Mouse (Mus musculus) midbrain, embryonic 10.5 days (tissue): Measurements from ENCODE around the gene Aire. TPM values are rescaled to one million over a fixed set of nuclear protein-coding genes. Genes with fewer than 3 reads are reported as not detected.

Experiments used
- DNase-seq: peaks from one replicate; pipeline ENCODE4 v3.0.0-alpha.2; 2017; ENCODE audit warnings: low spot score
- H3K27ac ChIP-seq: fragments of 300-500 bp; sonication (generic); replicated peaks from 2 replicates; pipeline ENCODE4 v1.5.1; 2016; ENCODE audit warnings: mild to moderate bottlenecking
- H3K27me3 ChIP-seq: fragments of 300-500 bp; sonication (generic); 2 replicates; pipeline ENCODE4 v1.6.1; 2016; ENCODE audit warnings: low read depth, mild to moderate bottlenecking; ENCODE audit not compliant: poor library complexity, severe bottlenecking
- H3K36me3 ChIP-seq: fragments of 300-500 bp; sonication (generic); 2 replicates; pipeline ENCODE4 v1.6.1; 2016; ENCODE audit warnings: mild to moderate bottlenecking, moderate library complexity
- H3K4me1 ChIP-seq: fragments of 300-500 bp; sonication (generic); 2 replicates; pipeline ENCODE4 v1.6.1; 2016
- H3K4me3 ChIP-seq: fragments of 300-500 bp; sonication (generic); 2 replicates; pipeline ENCODE4 v1.5.1; 2016; ENCODE audit warnings: mild to moderate bottlenecking, moderate library complexity
- H3K9me3 ChIP-seq: fragments of 300-500 bp; sonication (generic); replicated peaks from 2 replicates; pipeline ENCODE4 v1.6.1; 2016; ENCODE audit warnings: mild to moderate bottlenecking
- WGBS: fragments of 180-500 bp; shearing (Covaris S2); methylation state at CpG from one replicate; pipeline ENCODE4 v1.1.7; 2016; 5-methylcytosine and 5-hydroxymethylcytosine counted together
- polyA plus RNA-seq: library from polyadenylated mRNA; unstranded; fragments of >200 nt; fragmentation: Nextera tagmentation; extraction: Ambion mirVana; gene quantifications from 2 replicates; pipeline ENCODE4 v1.2.1, GENCODE M21; 2016

Gene Aire
- polyA plus RNA-seq, 1 experiment from 2014 or later, result 0.12 TPM

DNA sequence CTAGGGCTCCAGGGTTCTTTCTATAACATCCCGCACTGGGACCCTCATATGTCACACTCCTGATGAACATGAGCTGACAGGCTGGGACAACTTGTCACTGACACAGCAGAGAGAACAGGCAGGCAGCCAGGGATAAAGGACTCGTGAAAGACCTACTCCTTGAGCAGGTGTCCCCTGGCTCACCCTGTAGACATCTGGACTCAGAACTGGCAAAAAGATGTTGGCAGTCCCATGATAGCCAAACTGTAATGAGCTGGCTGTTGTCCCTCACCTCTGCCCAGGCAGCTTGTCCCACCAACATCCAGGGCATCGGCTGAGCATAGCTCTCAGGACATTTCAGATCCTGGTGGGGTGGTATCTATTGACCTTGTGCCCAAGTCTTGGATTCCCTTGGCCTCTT lies 47.8 kb downstream of the Aire start:
- no peaks in the 10 kb centered on the region for H3K27me3 ChIP-seq
- no peaks in the 10 kb centered on the region for H3K4me1 ChIP-seq
- H3K9me3 ChIP-seq, result no peaks in the 10 kb centered on the region
- 92% methylated on average over 3 of the region's 3 CpGs for WGBS
- H3K36me3 ChIP-seq, result peaks cover 98% of the 10 kb centered on the region
- H3K27ac ChIP-seq, result no peak overlapping the region
- no peak overlapping the region for H3K4me3 ChIP-seq
- no peak for DNase-seq

DNA sequence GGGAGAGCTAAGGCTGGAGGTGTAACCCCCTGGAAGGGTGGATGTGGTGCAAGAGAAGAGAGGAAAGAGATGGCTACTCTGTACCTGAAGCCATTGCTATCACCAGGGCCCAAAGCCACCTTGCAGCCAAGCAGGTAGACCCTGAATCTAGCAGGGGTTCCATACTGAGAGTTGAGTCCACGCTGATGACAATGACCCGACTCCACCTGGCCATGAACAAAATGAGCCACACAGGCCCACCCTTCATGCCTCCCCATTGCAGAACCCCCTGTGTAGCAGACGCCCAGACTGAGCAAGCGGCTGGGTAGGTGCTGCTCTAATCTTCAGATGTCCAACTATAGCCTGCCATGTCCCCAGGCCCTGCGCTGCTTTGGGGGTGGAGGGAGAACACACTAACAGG lies 57.6 kb downstream of the Aire start:
- 83% methylated on average over 5 of the region's 5 CpGs for WGBS

DNA sequence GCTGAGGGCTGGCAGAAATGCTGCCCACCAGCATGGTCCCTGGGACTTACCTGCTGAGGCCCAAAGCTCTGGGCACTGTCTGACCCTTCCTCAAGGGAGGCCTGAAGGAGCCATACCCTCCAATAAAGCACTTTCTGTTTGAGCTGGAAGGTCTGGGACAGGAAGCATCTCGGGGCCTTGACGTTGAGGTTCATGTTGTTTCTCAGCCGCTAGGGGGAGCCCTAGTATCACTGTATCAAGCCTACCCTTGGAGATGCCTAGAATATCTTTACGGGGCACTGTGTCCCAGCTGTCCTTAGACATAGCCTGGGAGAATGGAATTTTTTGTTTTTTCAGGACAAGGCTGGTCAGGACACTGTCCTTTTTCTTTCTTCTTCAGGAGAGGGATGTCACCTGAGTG lies 58.8 kb downstream of the Aire start:
- peaks cover 2% of the 10 kb centered on the region for H3K4me1 ChIP-seq
- DNase-seq, result peak; percentile 73
- no peak overlapping the region for H3K27ac ChIP-seq
- no peaks in the 10 kb centered on the region for H3K9me3 ChIP-seq
- H3K27me3 ChIP-seq, result no peaks in the 10 kb centered on the region
- H3K36me3 ChIP-seq, result peaks cover 70% of the 10 kb centered on the region
- H3K4me3 ChIP-seq, result no peak overlapping the region
- 8% methylated on average over 4 of the region's 4 CpGs for WGBS

More for the DNA sequence above, 57.6 kb downstream of the Aire start:
- Histone ChIP-seq H3K27me3 (no peaks in the 10 kb centered on the region), H3K27ac (no peak overlapping the region), H3K9me3 (no peaks in the 10 kb centered on the region), H3K4me3 (no peak overlapping the region), H3K4me1 (no peaks in the 10 kb centered on the region), H3K36me3 (peaks cover 76% of the 10 kb centered on the region)
- no peak for DNase-seq

Other genes with a start within 250 kb of the Aire start
- gene Gm9639, start 248.5 kb downstream of the Aire start, polyA plus RNA-seq, result not detected in 2 replicates
- gene Gm19668, start 244.5 kb downstream of the Aire start, polyA plus RNA-seq, result not detected in 2 replicates
- gene Gm9507, start 231.8 kb downstream of the Aire start, polyA plus RNA-seq, result not detected in 2 replicates
- not detected in 2 replicates for gene Gm2696, start 228.9 kb downstream of the Aire start, polyA plus RNA-seq
- not detected in 2 replicates for gene Krtap10-4, start 216.5 kb downstream of the Aire start, polyA plus RNA-seq
- not detected in 2 replicates for gene Krtap10-10, start 207.7 kb downstream of the Aire start, polyA plus RNA-seq
- not detected in 2 replicates for gene Gm36176, start 196.8 kb downstream of the Aire start, polyA plus RNA-seq
- not detected in 2 replicates for gene Gm10318, start 190.8 kb downstream of the Aire start, polyA plus RNA-seq
- not detected in 2 replicates for gene Gm3285, start 181.6 kb downstream of the Aire start, polyA plus RNA-seq
- gene Lrrc3, start 141.1 kb downstream of the Aire start, polyA plus RNA-seq, result 2.3 and 3.2 TPM in 2 replicates
- gene Trpm2, start 73.0 kb downstream of the Aire start, polyA plus RNA-seq, result 0.84 and 0.88 TPM in 2 replicates
- 39.6 and 39.8 TPM in 2 replicates for gene 1810043G02Rik, start 65.1 kb downstream of the Aire start, polyA plus RNA-seq
- 203 and 242 TPM in 2 replicates for gene Pfkl, start 33.5 kb downstream of the Aire start, polyA plus RNA-seq
- gene Dnmt3l, start 1.7 kb downstream of the Aire start, polyA plus RNA-seq, result 0.12 and 0.14 TPM in 2 replicates
- gene Icosl, start 25.7 kb upstream of the Aire start, polyA plus RNA-seq, result 2.2 and 2.6 TPM in 2 replicates
- 17.7 and 18.2 TPM in 2 replicates for gene D10Jhu81e, start 126.2 kb upstream of the Aire start, polyA plus RNA-seq
- 29.8 and 31.1 TPM in 2 replicates for gene Pwp2, start 141.5 kb upstream of the Aire start, polyA plus RNA-seq
- 9.3 and 12.4 TPM in 2 replicates for gene Trappc10, start 201.0 kb upstream of the Aire start, polyA plus RNA-seq